Mouse (Mus musculus) left cerebral cortex, adult 2 months (tissue): ENCODE measurements around the gene Hsph1. TPM values are rescaled to one million over a fixed set of nuclear protein-coding genes. Genes with fewer than 3 reads are reported as not detected.

Source experiments
- DNase-seq, 2 experiments: peaks; one replicate each; pipeline ENCODE4 v3.0.0; 2021 to 2022; ENCODE audit warnings: low spot score in 2 of 2, mixed read lengths in 1 of 2; ENCODE audit errors: extremely low spot score in 1 of 2
- H3K27ac ChIP-seq: fragments of 200-600 bp; 2 replicates; pipeline ENCODE4 v1.8.1; 2022
- H3K4me3 ChIP-seq: fragments of 200-600 bp; 2 replicates; pipeline ENCODE4 v1.8.1; 2022
- CTCF ChIP-seq: fragments of 200-600 bp; IDR thresholded peaks from 2 replicates; pipeline ENCODE4 v1.8.1; 2022; ENCODE audit warnings: antibody characterized with exemption, mild to moderate bottlenecking, moderate library complexity
- intact Hi-C: fragments of 180-260 bp; cut with DNase I; formaldehyde crosslinking; loops from one replicate; pipeline ENCODE4 v1.15.1; 2025
- total RNA-seq, 2 experiments: library from RNA; stranded (reverse); gene quantifications; 2 replicates each; pipeline ENCODE4 v1.2.3; 2021

Gene Hsph1
- total RNA-seq, 2 experiments from 2014 or later, result 373 to 381 TPM

GRCm38 (mm10) chr5:149583507-149583906, 52.7 kb downstream of the Hsph1 start:
- TF ChIP-seq CTCF, result no peak
- Histone ChIP-seq H3K27ac (no peak overlapping the region), H3K4me3 (no peak overlapping the region)
- DNase-seq, result no peak
- intact Hi-C loops, result no loop called here

GRCm38 (mm10) chr5:149582642-149583262, 53.4 kb downstream of the Hsph1 start:
- TF ChIP-seq CTCF, result no peak
- Histone ChIP-seq H3K27ac (no peak overlapping the region), H3K4me3 (no peak overlapping the region)
- intact Hi-C loops, result no loop called here
- no peak for DNase-seq

DNA sequence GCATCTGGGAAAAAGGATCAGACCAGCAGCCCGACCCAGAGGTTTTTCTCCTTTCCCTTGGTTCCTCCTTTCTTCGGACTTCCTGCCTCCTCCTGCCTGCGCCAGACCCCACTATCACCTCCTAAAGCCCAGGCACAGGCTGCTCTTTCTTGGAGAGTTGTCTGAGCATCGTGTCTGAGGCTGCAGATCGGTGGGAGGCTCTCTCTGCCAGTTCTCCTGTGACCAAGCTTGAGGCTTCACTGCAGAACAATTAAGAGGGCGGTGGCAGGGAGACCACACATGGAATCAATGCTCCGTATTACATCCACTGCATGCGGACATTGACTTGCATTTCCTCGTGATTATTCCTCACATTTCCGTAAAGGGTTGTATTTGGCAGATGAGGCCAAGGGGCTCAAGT, 58.7 kb downstream of the Hsph1 start:
- no peak for DNase-seq
- H3K27ac ChIP-seq, result no peak overlapping the region
- H3K4me3 ChIP-seq, result no peak overlapping the region
- intact Hi-C loops, result no loop called here
- TF ChIP-seq CTCF, result no peak

GRCm38 (mm10) chr5:149576977-149577376, 59.2 kb downstream of the Hsph1 start:
- Histone ChIP-seq H3K27ac (no peak overlapping the region), H3K4me3 (no peak overlapping the region)
- intact Hi-C loops, result no loop called here
- TF ChIP-seq CTCF, result no peak
- DNase-seq, result no peak

DNA sequence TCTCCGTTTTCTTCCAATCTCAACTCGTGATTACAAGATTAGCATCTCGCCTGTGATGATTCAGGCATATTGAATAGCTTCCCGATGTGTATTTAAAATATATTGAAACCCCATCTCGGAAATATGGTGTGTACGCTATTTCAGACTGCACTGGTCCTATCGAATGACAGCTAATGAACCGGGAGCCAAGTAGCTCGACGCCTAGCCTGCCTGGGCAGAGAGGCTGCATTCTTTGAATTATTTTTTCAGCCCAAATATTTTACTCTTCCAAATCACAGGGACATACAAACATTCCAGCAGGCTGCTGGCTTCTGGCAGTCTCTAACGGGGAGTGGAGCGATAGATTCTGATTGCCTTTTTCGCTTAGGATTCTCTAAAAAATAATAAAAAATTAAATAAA, 67.2 kb downstream of the Hsph1 start:
- H3K27ac ChIP-seq, result no peak overlapping the region; the same call in 1 of the 2 replicates
- no peak for TF ChIP-seq CTCF
- no peak overlapping the region for H3K4me3 ChIP-seq
- no peak for DNase-seq
- intact Hi-C loops, result loop anchor here (5.0 kb wide), 1 partner anchor 42 kb away; the partner anchor contains the start of gene Wdr95

DNA sequence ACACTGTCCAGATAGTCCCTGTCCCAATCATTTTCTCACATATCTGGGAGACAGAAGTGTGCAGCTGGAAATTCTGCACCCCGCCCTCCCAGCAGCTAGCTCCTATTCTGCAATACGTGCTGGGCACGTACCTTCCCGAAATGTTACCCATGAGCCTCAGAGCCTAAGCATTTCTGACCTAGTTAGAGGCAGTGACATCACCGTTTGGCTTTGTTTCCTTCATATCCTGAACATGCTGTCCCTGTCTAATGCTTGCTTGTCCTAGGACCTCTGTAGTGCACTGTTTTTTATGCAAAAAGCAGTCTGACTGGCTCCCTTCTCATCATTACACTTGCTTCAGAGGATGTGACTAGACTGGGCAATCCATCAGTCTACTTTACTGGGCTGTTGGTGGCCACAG, 69.2 kb downstream of the Hsph1 start:
- no peak for DNase-seq
- intact Hi-C loops, result loop anchor here (5.0 kb wide), 1 partner anchor 40 kb away; the partner anchor contains the start of gene Wdr95
- H3K4me3 ChIP-seq, result no peak overlapping the region
- no peak for TF ChIP-seq CTCF
- H3K27ac ChIP-seq, result peak overlapping the region; percentile 55; the same call in 1 of the 2 replicates

GRCm38 (mm10) chr5:149566026-149566425, 70.2 kb downstream of the Hsph1 start:
- Histone ChIP-seq H3K27ac (peak overlapping the region; percentile 55; the same call in 1 of the 2 replicates), H3K4me3 (no peak overlapping the region)
- TF ChIP-seq CTCF, result no peak
- intact Hi-C loops, result loop anchor here (5.0 kb wide), 1 partner anchor 39 kb away; the partner anchor contains the start of gene Wdr95
- no peak for DNase-seq

Other genes with a start within 250 kb of the Hsph1 start
- 10 to 100 TPM; 17.1 to 19.1 TPM for gene Medag, start 224.6 kb downstream of the Hsph1 start, total RNA-seq
- gene Tex26, start 196.7 kb downstream of the Hsph1 start, total RNA-seq, result under 1 TPM in 1 of 2 experiments, not detected in 1; 0.77 TPM
- gene Wdr95, start 107.7 kb downstream of the Hsph1 start, total RNA-seq, result under 1 TPM; 0.56 to 0.75 TPM
- 10 to 100 TPM; 14.0 to 15.1 TPM for gene B3glct, start 41.9 kb upstream of the Hsph1 start, total RNA-seq